Mouse (Mus musculus): Measurements from ENCODE around the gene Trappc11. TPM values are rescaled to one million over a fixed set of nuclear protein-coding genes. Genes with fewer than 3 reads are reported as not detected.

The Trappc11 gene
- total RNA-seq (2021): 10 to 100 TPM; 15.5 to 17.1 TPM
- long read RNA-seq, experiment 1, full-length matches to known transcripts: 1 of 10 reads
- long read RNA-seq, experiment 1, partial matches to known transcripts: 9 of 10 reads
- long read RNA-seq, experiment 1, other reads (novel, unspliced or antisense): 0 of 10 reads
- long read RNA-seq, experiment 2, full-length matches to known transcripts: 5 of 10 reads
- long read RNA-seq, experiment 2, partial matches to known transcripts: 2 of 10 reads
- long read RNA-seq, experiment 2, other reads (novel, unspliced or antisense): 3 of 10 reads

DNA sequence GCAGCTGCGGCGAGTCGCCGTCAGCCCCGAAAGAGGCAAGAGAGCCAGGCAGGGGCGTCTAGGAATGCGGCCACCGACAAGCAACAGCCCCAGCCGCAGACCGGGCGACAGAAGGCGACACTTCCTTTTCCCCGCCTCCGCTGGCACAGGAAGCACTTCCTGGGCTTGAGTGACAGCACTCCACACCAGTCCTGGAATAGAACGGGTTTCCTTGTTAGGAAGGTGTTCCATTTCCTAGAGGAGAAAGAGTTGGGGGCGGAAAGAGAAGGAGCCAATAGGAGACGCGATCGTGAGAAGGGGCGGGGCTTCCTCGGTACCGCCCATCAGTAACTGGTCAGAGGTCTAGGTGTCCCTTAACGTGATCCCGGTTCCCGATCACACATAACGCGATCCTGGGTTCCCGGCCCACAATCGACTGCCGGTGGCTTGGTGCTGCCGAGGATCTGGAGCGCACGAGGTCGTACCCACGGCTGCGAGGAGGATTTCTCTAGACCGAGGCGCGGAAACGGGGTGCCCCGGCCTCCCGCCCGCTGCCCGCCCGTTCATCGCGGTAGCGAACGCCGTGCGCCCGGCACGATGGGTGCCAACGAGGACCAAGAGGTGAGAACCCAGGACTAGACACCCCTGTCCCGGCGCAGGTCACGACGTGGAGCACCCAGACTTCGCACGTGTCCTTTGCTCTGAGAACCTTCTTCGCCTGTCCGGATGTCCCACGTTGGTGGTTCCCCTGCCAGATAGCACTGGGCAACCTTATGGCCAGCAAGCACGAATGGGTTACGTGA lies at the start of gene Trappc11, which contains the start of gene Rwdd4a:
Gene Trappc11 (minus strand): TSS at position 127 of the 782 bp plus-strand sequence.
Gene Rwdd4a (plus strand): TSS at position 321 of the 782 bp plus-strand sequence.
- DNase-seq: peak; percentile 95

DNA sequence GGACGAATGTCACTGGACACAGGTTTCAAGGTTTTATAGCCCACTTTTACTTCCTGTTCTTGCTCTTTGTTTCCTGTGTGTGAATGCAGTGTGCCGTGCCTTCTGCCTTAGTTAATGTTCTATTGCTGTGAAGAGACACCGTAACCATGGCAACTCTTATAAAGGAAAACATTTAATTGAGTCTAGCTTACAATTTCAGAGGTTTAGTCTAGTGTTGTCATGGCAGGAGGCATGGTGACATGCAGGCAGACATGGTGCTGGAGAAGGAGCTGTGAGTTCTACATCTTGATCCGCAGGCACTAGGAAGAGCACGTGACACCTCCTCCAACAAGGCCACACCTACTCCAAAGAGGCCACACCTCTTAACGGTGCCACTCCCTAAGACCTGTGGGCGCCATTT lies 48.2 kb upstream of the Trappc11 start:
- no peak for DNase-seq

DNA sequence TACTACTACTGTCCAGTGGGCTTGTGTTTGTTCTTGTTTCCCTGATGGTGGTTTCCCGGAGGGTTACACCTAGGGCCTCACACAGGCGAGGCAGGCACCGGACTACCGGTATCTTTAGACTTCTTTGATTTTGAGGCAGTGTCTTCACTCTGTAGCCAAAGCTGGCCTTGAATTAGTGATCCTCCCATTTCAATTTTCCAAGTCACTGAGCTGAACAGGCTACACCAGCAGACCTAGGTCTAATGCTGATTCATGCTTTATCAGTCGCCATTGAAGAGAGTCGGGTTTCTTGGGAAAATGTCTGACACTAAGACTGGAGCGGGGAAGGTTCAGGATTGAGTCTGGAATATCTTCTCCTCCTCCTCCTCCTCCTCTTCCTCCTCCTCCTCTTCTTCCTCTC lies 40.2 kb upstream of the Trappc11 start:
- DNase-seq: no peak

DNA sequence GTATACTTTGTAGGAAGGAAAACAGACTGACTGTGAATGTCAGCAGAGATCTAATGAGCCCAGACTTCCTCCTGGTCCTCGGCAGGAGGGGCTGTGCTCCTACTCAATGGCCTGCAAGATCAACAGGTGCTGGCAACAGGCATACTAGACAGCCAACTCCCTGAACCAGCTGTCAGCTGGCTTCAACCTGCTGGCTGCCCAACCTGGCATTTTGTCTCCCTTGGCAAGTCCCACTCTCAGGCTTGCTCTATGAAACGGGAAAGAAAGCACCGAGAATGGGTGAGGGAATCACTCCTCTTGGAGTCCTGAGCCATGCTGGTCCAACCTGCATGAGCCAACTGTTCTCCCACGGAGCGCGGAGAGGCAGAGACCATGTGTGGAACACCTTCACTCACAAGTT lies 36.9 kb upstream of the Trappc11 start:
- peak; percentile 73 for DNase-seq

DNA sequence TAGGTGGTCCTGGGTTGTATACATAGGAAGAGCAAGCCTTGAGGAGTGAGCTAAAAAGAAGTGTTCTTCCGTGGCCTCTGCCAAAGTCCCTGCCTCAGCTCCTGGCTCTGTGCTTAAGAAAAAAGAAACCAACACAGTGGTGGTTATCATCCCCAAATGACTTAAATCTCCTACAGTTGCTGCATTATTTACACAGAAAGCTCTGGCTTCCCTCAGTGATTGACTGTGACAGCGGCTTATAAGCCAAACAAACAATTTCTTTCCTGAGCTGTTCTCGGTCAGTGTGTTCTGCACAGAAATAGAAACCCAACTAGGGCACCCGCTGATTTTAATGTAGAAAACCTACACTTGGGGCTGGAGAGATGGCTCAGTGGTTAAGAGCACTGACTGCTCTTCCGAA lies 34.8 kb upstream of the Trappc11 start:
- no peak for DNase-seq

DNA sequence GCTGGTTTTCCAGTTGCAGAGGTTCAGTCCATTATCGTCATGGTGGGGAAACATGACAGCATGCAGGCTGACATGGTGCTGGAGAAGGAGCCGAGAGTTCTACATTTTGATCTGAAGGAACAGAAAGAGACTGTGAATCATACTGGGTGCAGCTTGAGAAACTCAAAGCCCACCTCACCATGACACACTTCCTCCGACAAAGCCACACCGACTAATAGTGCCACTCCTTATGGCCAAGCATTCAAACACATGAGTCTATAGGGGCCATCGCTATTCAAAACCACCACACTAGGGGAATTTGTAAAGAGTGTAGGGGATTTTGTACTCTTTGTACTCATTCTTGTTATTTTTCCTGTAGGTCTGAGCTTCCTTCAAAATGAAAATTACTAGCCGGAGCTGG lies 33.3 kb upstream of the Trappc11 start:
- no peak for DNase-seq

DNA sequence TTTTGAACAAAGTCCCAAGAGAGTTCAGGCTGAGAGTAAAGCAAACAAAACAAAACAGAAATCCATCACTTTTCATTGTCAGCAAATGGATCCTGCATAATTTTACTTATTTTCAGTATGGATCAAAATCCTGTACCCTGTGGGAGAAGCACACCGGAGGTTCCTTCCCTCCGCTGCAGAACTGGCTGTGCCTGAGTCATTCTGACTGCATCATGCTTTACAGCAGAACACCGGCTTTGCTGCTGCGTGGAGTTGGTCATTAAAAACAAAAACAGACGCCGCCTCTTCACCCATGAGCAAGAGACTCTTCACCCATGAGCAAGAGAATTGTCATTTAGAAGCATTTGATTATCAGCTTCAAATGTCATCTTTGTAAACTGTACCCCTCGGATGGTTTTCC lies 27.5 kb upstream of the Trappc11 start:
- DNase-seq: no peak

DNA sequence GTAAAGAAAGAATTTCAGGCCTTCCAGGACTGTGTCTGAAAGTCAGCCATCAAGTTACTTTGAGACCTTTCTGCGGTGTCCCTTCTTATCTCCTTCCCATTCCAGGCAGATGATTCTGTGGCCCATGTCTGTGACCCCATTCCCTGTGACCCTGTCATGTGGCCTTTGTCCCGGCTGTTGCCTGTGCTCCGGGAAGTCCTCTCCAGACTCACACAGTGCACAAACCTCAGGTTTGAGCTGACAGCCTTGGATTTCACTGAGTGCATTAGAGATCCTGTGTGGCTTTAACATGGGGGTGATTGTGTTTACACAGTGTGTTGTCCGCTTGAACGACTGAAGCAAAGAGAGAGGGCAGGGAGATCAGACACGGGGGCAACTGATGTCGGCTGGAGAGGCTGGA lies 25.0 kb upstream of the Trappc11 start:
- no peak for DNase-seq

DNA sequence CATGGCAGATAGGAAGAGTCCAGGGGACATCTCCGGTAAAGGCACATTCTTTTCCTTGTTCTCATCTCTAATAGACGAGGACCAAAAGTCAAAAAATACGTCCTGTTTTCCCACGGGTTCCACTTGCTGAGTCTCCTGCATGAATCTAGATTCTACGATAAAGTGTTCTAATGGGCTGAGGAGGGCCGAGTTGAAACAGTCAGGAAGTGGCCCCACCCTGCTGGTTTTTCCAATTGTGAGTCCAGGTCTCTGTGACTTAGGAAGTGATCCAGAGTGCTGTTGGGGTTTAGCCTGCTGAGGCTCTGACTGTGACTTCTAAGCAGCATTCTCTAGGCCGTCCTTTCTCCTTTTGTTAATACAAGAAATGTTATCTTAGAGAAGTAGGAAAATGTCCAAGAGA lies 23.2 kb upstream of the Trappc11 start:
- DNase-seq: peak; percentile 7

DNA sequence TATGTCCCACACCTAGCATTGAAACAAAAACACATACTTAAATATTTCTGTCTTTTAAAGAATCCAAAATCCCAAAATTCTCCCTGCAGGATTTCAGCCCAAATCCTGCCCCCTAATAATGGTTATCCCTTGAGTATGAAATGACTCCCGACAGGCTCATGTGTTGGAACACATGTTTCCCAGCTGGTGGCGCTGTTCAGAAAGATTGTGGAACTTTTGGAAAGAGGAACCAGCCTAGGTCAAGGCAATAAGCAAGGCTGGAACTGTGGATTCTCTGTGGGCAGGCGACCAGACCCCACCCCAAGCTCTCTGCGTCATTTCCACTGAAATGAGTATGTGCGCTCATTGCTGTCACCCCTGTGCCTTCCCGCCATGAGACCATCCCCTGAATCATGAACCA lies 20.3 kb upstream of the Trappc11 start:
- DNase-seq: no peak

DNA sequence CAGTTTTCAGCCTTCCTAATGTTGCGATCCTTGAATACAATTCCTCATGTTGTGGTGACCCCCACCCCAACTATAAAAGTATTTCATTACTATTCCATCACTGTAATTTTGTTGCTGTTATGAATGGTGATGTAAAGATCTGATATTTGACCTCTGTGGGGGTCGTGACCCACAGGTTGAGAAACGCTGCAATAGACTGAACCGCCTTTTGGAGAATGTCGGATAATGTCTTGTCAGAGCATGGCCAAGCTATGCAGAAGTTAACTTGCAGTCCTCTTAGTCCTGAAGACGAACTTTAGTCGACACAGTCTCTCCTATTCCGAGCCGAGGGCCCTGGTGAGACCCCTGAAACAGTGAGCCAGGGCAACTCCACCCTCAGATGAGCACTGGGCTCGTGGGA lies 13.8 kb upstream of the Trappc11 start:
- no peak for DNase-seq

DNA sequence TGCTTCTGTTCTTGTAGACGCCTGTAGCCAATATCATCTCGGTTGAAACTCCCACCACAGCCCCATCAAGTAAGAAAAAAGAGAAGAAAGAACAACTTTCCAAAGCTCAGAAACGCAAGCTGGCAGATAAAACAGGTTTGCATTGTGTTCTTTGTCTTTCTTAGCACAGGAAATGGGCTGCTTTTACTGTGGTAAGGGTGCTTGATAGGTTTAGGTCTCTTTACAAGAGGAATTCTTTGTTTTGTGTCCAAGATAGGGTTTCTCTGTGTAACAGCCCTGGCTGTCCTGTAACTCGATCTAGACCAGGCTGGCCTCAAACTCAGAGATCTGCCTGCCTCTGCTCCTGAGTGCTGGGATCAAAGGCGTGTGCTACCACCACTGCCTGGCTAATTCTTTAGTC lies 10.8 kb upstream of the Trappc11 start:
- DNase-seq: no peak

DNA sequence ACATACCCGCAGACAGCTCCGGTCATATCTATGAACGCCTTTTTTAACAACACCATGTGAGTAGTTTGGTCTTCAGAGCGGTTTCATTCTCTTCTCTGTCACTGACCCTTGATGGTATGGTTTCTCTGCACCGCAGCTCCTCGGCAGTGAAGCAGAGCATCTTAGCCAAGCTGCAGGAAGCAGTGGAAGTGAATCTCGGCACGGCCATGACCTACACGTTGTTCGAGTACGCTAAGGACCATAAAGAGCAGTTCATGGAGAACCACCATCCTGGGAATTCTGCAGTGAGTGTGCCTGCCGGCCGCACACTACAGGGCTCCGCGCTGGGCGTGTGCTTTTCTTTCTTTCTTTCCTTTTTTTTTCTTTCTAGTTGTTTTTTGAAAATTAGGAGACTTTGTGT lies 9.5 kb upstream of the Trappc11 start:
- DNase-seq: no peak

DNA sequence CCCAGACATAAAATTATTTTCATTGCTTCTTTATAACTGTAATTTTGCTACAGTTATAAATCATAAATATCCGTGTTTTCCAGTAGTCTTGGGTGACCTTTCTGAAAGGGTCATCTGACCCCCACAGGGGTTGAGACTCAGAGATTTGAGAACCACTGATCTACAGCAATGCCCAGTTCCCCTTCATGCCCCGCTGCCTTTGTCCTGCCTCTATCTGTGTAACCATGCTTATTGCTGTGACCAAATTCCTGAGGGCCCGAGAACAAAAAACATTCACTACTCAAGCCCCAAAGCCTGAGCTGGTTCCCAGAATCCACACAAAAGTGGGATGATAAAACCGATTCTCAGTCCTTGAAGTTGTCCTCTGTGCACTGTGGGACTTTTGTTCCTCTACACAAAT lies 5.1 kb upstream of the Trappc11 start:
- no peak for DNase-seq

DNA sequence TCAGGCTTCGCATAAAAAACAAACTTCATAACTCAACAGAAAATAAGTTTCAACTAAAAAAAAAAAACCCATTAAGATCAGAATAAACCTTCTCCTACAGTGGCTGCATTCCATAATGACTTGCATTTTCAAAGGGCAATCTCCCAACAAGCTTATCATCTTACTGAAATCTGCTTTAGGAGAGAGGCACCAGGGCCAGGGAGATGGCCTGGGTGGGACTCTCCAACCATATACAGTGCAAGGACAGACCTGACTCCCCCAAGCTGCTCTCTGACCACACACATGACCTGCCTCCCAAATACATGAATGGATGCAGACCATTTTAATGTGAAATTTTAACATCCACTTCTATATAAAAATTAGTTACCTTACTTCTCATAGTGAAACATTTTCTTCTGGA lies 5.2 kb downstream of the Trappc11 start:
- DNase-seq: no peak

DNA sequence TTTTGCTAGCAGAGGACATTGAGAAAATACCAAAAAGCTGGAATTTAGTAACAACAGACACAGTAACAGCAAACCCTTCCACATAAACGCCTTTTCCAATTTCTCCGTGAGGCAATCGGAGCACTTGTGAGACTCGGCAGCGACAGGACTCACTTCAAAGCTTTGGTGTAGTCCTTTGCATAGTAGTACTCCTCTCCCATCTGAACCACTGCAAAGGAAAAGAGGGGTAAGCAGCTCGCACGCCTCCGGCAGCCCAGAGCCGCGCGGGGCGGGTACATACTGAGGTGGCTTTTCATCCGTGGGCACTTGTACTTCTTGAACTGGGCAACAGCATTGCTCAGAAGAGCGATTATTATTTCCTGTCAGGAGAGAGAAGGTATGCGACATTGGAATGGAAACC lies 19.7 kb downstream of the Trappc11 start:
- DNase-seq: no peak

DNA sequence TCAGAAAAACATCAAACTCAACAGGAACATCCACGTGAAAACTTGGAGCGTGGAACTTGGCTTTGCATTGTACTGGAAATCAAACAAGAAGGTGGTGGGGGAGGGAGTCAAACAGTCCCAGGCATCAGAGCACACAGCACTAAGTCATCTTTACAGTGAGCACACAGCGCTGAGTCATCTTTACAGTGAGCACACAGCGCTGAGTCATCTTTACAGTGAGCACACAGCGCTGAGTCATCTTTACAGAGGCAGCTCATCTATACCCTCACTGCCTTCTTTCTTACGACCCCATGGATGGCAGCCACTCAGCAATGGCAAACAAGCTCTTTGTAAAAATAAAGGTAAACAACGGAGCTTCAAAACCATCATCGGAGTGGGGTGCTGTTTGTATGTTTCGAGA lies 22.3 kb downstream of the Trappc11 start:
- no peak for DNase-seq

DNA sequence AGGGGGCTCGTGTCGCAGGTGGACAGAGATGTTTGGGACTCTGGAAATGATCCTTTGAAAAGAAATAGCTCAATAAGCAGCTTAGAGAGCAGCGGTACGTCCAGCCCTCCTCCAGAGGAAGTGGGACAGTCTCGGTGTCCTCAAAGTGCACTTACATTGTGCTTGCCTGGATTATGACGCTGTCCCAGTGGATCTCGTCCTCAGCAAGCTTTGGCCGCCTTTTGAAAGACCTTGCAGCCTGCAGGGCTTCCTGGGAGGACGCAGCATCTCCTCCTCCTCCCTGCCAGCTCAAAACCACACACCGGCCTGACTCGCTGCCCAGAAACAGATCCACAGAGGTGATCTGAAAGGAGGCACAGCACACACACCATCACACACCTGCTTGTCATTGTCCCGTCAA lies 27.8 kb downstream of the Trappc11 start:
- no peak for DNase-seq

DNA sequence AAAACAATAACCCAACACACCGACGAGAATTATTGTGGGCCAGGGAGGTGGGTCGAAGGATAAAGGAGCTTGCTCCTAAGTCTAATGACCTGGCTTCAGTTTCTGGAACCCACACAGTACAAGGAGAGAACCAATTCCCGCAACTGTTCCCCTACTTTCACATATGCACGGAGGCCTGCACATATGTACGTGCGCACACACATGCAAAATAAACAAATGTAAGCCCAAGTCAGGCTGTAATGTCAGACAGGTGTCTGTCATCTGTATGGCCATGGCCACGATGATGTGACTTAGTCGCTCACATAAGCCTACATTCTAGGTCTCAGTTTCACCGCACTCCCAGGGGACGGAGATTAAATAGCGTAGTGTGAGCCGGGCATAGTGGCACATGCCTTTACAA lies 30.7 kb downstream of the Trappc11 start:
- no peak for DNase-seq

DNA sequence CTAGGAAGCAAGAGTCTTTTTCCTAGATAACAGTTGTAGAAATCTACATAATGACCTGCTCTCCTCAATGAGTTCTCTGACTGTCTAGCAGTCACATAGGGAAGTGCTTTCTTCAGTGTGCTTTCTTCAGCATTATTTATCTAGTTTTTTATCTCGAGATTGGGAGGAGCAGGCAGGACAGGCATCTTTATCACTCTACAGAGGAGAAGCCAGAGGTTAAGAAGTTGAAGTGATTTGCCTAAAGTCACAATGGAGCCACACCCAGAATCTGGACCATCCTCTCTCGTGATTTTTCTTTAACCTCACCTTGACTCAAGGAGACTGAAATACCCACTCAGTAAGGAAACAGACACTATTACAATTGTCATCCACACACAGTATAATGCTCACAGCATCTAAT lies 31.3 kb downstream of the Trappc11 start:
- no peak for DNase-seq

DNA sequence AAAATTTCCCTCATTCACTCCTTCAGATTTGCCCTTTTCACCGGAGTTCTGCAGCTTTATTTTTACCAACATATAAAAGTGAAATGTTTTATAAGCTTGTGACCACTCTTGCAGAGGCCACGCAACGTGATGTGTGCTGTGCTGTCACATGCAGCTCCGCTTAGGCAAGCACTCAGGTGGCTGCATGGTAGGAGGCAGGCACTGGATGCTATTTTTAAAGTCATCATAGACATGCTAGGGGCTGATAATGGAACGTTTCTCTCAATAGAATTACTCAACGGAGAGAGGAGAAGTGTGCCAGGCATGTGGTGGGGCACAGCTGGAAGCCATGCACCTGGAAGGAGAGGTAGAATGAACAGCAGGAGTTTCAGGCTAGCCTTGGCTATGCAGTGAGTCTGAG lies 37.8 kb downstream of the Trappc11 start:
- no peak for DNase-seq

DNA sequence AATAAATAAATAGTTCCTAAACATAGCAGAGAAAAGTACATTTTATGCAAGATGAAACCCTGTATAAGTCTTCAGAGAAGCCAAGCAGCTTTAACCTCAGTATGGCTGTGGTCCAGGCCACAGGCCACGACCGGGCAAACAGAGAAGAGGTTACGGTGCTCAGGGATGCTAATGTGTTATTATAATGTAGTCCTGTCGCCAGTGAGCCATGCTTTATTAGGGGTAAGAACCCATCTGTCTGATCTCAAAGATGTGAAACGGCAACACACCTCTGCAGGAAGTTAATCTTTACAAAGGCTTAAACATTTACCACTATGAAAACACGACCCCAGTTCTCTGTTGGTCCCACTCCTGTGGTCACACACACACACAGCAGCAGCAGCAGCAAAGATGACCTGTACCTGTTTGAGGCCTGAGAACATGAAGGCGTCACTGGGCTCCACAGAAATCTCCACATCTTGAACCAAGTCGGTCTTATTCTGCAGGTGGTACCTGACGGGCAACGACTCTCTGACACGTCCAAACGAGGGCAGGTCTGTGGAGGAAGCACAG lies 38.6 kb downstream of the Trappc11 start:
- no peak for DNase-seq

DNA sequence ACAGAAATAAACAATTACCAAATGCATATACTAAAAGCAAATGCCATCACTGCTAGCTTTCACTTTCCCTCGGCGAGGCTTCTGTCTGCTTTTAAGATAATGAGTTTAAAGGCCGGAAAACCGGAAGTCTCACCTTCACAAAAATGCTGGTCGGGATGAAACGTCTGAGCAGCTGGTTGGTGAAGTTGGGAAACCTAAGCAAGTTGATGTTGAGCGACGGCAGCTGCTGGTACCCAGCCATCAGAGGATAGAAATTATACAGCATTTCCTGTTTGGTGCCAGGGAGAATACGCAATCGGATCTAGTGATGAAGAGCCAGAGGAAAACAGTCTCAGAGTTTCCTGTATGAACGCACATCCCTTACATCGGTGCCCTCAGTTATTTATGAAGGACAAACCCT lies 40.2 kb downstream of the Trappc11 start:
- no peak for DNase-seq

DNA sequence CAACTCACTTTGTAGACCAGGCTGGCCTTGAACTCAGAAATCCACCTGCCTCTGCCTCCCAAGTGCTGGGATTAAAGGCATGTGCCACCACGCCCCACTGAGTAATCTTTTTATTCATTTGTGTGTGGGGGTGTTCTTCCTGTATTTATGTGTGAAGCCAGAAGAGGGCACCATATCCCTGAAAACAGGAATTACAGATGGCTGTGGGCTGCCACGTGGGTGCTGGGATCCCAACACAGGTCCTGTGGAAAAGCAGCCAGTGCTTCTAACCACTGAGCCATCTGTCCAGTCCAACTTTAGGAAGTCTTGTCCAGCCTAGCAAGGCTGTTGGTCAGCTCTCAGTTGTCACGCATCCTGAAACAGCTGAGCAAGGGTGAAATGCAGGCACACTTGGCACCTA lies 46.0 kb downstream of the Trappc11 start:
- DNase-seq: no peak
